Mouse (Mus musculus) leukemia stem cell, adult 10-12 weeks (primary cell): Measurements from ENCODE around the gene Olfr706. TPM values are rescaled to one million over a fixed set of nuclear protein-coding genes. Genes with fewer than 3 reads are reported as not detected.

Source experiments
- polyA plus RNA-seq: library from polyadenylated mRNA; stranded (reverse); fragments of >175 nt; gene quantifications from 2 replicates; pipeline ENCODE4 v1.2.3, GENCODE M21; 2012; ENCODE audit warnings: low replicate concordance

Olfr706 gene
- not detected in 2 replicates for polyA plus RNA-seq

DNA sequence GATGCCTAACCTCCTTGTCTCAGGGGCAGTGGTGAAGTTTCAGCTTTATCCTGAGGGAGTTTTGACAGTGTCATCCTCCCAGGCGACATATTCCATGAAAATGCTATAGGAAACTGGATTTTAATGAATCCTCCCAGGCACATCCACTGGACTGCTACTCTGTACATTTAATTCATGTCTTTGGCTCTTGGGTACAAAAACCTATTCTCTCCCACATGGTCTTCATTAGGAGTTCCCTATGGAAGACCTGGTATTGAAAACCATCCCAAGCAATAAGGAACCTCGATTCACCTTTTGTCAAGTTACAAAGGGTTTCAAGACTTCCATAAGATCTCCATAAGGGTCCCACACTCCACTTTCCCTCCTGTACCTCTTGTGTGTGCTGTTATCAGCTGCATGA is at the start of gene Olfr706:
Gene Olfr706, minus strand, starts transcription at position 101 of the 400 bp plus-strand sequence.

DNA sequence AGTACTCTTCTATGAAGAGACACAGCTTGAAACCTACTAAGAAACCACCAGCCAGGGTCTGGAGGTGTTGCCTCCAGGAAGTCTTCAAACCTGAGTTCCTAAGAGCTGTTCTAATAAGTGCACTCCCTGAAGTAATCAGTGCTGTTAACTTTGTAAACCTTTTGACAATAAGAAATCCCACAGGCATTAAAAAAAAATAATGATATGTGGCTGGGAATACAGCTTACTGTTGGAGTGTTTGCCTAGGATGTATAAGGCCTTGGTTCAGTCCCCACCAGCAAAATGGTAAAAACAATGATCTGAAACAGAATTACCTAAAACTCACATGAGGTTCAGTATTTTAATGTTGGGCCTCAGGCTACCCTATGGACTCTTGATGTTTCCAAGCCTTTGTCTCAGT is 44.2 kb upstream of the Olfr706 start, which contains the start of gene Olfr709-ps1:
Gene Olfr709-ps1, minus strand, starts transcription at position 101 of the 400 bp plus-strand sequence.

DNA sequence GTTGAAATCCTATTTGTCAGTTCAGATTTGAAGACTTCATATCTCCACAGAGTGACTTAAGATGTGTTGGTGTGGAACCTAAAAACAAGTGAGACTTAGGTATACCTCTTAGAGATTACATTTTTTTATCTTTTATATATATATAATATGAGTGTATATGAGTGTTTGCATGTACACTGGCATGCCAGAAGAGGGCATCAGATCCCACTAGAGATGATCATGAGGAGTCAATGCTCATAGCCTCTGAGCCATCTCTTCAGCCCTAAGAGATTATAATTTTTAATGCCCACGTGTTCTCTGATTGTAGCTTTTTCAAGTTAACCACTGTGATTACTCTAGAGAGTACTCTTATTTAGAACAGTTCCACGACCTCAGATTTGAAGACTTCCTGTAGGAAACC is 19.7 kb upstream of the Olfr706 start, which contains the start of gene Olfr1532-ps1:
Gene Olfr1532-ps1, plus strand, starts transcription at position 326 of the 400 bp plus-strand sequence.

DNA sequence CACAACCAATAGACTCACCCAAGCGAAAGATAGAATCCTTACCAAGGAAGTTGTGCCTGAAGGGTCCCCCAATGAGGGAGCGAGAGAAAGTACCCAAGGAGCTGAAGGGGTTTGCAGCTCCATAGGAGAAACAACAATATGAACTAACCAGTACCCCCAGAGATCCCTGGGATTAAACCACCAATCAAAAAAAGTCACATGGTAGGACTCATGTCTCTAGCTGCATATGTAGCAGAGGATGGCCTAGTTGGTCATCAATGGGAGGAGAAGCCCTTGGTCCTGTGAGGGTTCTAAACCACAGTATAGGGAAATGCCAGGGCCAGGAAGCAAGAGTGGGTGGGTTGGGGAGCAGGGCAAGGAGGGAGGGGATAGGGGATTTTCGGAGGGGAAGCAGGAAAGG is 13.2 kb upstream of the Olfr706 start, which contains the start of gene Olfr707:
Gene Olfr707, minus strand, starts transcription at position 101 of the 400 bp plus-strand sequence.

GRCm38 (mm10) chr7:106876791-106877190 is 11.2 kb downstream of the Olfr706 start, which contains the start of gene Olfr705:
Gene Olfr705 (minus strand): TSS chr7:106876891.

GRCm38 (mm10) chr7:106862885-106863284 is 25.1 kb downstream of the Olfr706 start, which contains the start of gene Olfr704:
Gene Olfr704 (plus strand): TSS chr7:106863185.

GRCm38 (mm10) chr7:106843060-106843459 is 44.9 kb downstream of the Olfr706 start, which contains the start of gene Olfr703:
Gene Olfr703 (plus strand): TSS chr7:106843360.

GRCm38 (mm10) chr7:106833793-106834192 is 54.2 kb downstream of the Olfr706 start, which contains the start of gene Olfr702:
Gene Olfr702 (minus strand): TSS chr7:106833893.

Other genes starting within 250 kb of the Olfr706 start
- gene Olfr693, start 207.6 kb downstream of the Olfr706 start, polyA plus RNA-seq = not detected in 2 replicates
- not detected in 2 replicates for gene Olfr694, start 196.3 kb downstream of the Olfr706 start, polyA plus RNA-seq
- gene Olfr695, start 171.8 kb downstream of the Olfr706 start, polyA plus RNA-seq = not detected in 2 replicates
- gene Olfr697, start 145.7 kb downstream of the Olfr706 start, polyA plus RNA-seq = not detected in 2 replicates
- not detected in 2 replicates for gene Olfr698, start 132.8 kb downstream of the Olfr706 start, polyA plus RNA-seq
- gene Olfr699, start 95.0 kb downstream of the Olfr706 start, polyA plus RNA-seq = 0.06 TPM in 1 of 2 replicates, not detected in the other
- not detected in 2 replicates for gene Olfr700, start 79.3 kb downstream of the Olfr706 start, polyA plus RNA-seq
- gene Olfr701, start 74.0 kb downstream of the Olfr706 start, polyA plus RNA-seq = not detected in 2 replicates
- not detected in 2 replicates for gene Olfr702, start 54.3 kb downstream of the Olfr706 start, polyA plus RNA-seq
- not detected in 2 replicates for gene Olfr703, start 44.8 kb downstream of the Olfr706 start, polyA plus RNA-seq
- gene Olfr704, start 25.0 kb downstream of the Olfr706 start, polyA plus RNA-seq = not detected in 2 replicates
- gene Olfr705, start 11.3 kb downstream of the Olfr706 start, polyA plus RNA-seq = not detected in 2 replicates
- not detected in 2 replicates for gene Olfr707, start 13.1 kb upstream of the Olfr706 start, polyA plus RNA-seq
- gene Olfr1532-ps1, start 19.8 kb upstream of the Olfr706 start, polyA plus RNA-seq = not detected in 2 replicates
- gene Olfr709-ps1, start 44.1 kb upstream of the Olfr706 start, polyA plus RNA-seq = not detected in 2 replicates
- gene Olfr710, start 60.1 kb upstream of the Olfr706 start, polyA plus RNA-seq = not detected in 2 replicates
- not detected in 2 replicates for gene Olfr6, start 75.8 kb upstream of the Olfr706 start, polyA plus RNA-seq
- not detected in 2 replicates for gene Olfr711, start 87.3 kb upstream of the Olfr706 start, polyA plus RNA-seq
- gene Olfr2, start 117.9 kb upstream of the Olfr706 start, polyA plus RNA-seq = not detected in 2 replicates
- not detected in 2 replicates for gene Olfr713, start 143.0 kb upstream of the Olfr706 start, polyA plus RNA-seq
- not detected in 2 replicates for gene Olfr714, start 182.8 kb upstream of the Olfr706 start, polyA plus RNA-seq
- not detected in 2 replicates for gene Olfr17, start 205.1 kb upstream of the Olfr706 start, polyA plus RNA-seq
- not detected in 2 replicates for gene Olfr715b, start 222.2 kb upstream of the Olfr706 start, polyA plus RNA-seq
- gene Olfr715, start 242.9 kb upstream of the Olfr706 start, polyA plus RNA-seq = not detected in 2 replicates